Mouse (Mus musculus) midbrain, embryonic 16.5 days (tissue): ENCODE measurements around the gene Nt5c1a. TPM values are rescaled to one million over a fixed set of nuclear protein-coding genes. Genes with fewer than 3 reads are reported as not detected.

Experiments
- ATAC-seq: fragments of 200-750 bp; cut with Nextera tagmentation; 2 replicates; pipeline ENCODE4 v1.8.0; 2017; ENCODE audit warnings: moderate TSS enrichment
- H3K27ac ChIP-seq: fragments of 300-500 bp; sonication (generic); 2 replicates; pipeline ENCODE4 v1.5.1; 2014; ENCODE audit warnings: mild to moderate bottlenecking, low read length, mixed read lengths
- H3K27me3 ChIP-seq: fragments of 300-500 bp; sonication (generic); 2 replicates; pipeline ENCODE4 v1.6.1; 2014; ENCODE audit warnings: low read depth, low read length, mixed read lengths; ENCODE audit not compliant: control insufficient read depth, insufficient read depth
- H3K36me3 ChIP-seq: fragments of 300-500 bp; sonication (generic); 2 replicates; pipeline ENCODE4 v1.6.1; 2014; ENCODE audit warnings: mild to moderate bottlenecking, low read length, moderate library complexity, mixed read lengths; ENCODE audit not compliant: control insufficient read depth, insufficient read depth
- H3K4me1 ChIP-seq: fragments of 300-500 bp; sonication (generic); 2 replicates; pipeline ENCODE4 v1.6.1; 2014; ENCODE audit warnings: mild to moderate bottlenecking, low read length, mixed read lengths; ENCODE audit not compliant: control insufficient read depth, insufficient read depth
- H3K4me2 ChIP-seq: fragments of 300-500 bp; sonication (generic); 2 replicates; pipeline ENCODE4 v1.6.1; 2014; ENCODE audit warnings: mild to moderate bottlenecking, low read length, mixed read lengths
- H3K4me3 ChIP-seq: fragments of 300-500 bp; sonication (generic); 2 replicates; pipeline ENCODE4 v1.5.1; 2014; ENCODE audit warnings: low read depth, mild to moderate bottlenecking, low read length, moderate library complexity, mixed read lengths
- H3K9ac ChIP-seq: fragments of 300-500 bp; sonication (generic); 2 replicates; pipeline ENCODE4 v1.6.1; 2014; ENCODE audit warnings: low read depth, low read length, mixed read lengths
- H3K9me3 ChIP-seq: fragments of 300-500 bp; sonication (generic); replicated peaks from 2 replicates; pipeline ENCODE4 v1.6.1; 2014; ENCODE audit warnings: mild to moderate bottlenecking, low read length, mixed read lengths; ENCODE audit not compliant: control insufficient read depth, poor library complexity, severe bottlenecking
- WGBS: fragments of 180-500 bp; shearing (Covaris S2); extraction: QIAGEN DNeasy Blood & Tissue Kit; methylation state at CpG from one replicate; pipeline ENCODE4 v1.1.7; 2014; 5-methylcytosine and 5-hydroxymethylcytosine counted together
- polyA plus RNA-seq: library from polyadenylated mRNA; unstranded; fragments of >200 nt; fragmentation: Nextera tagmentation; extraction: Ambion mirVana; gene quantifications from 2 replicates; pipeline ENCODE4 v1.2.1, GENCODE M21; 2015

Nt5c1a gene
- polyA plus RNA-seq, 1 experiment from 2014 or later, result 0.15 TPM

- no peak overlapping the region for H3K4me3 ChIP-seq
- peak; percentile 62 for ATAC-seq
- no peak overlapping the region for H3K4me2 ChIP-seq
- no peaks in the 10 kb centered on the region for H3K36me3 ChIP-seq
- no peaks in the 10 kb centered on the region; the same call in 1 of the 2 replicates for H3K27me3 ChIP-seq
- H3K9ac ChIP-seq, result no peak overlapping the region
- H3K27ac ChIP-seq, result no peak overlapping the region
- H3K9me3 ChIP-seq, result no peaks in the 10 kb centered on the region
- H3K4me1 ChIP-seq, result peaks cover 9% of the 10 kb centered on the region
- 75% methylated on average over 15 of the region's 15 CpGs for WGBS
Observed at GRCm38 (mm10) chr4:123219720-123220357, 18.5 kb downstream of the Nt5c1a start.

- Histone ChIP-seq H3K27ac (no peak overlapping the region), H3K36me3 (no peaks in the 10 kb centered on the region), H3K9ac (no peak overlapping the region), H3K9me3 (no peaks in the 10 kb centered on the region), H3K4me2 (no peak overlapping the region), H3K4me1 (peaks cover under 1% of the 10 kb centered on the region), H3K27me3 (no peaks in the 10 kb centered on the region; the same call in 1 of the 2 replicates), H3K4me3 (no peak overlapping the region)
- no peak for ATAC-seq
- WGBS, result 87% methylated on average over 4 of the region's 4 CpGs
Observed at GRCm38 (mm10) chr4:123220637-123221036, 19.3 kb downstream of the Nt5c1a start.

- no peak for ATAC-seq
- Histone ChIP-seq H3K27ac (no peak overlapping the region), H3K9me3 (no peaks in the 10 kb centered on the region), H3K9ac (no peak overlapping the region), H3K27me3 (no peaks in the 10 kb centered on the region; the same call in 1 of the 2 replicates), H3K36me3 (no peaks in the 10 kb centered on the region), H3K4me3 (no peak overlapping the region), H3K4me2 (no peak overlapping the region), H3K4me1 (no peaks in the 10 kb centered on the region)
- 35% methylated on average over 3 of the region's 3 CpGs for WGBS
Observed at GRCm38 (mm10) chr4:123223309-123223708, 22.0 kb downstream of the Nt5c1a start.

- Histone ChIP-seq H3K4me2 (no peak overlapping the region), H3K36me3 (no peaks in the 10 kb centered on the region), H3K4me1 (no peaks in the 10 kb centered on the region), H3K4me3 (no peak overlapping the region), H3K27me3 (no peaks in the 10 kb centered on the region), H3K9ac (no peak overlapping the region), H3K27ac (no peak overlapping the region), H3K9me3 (no peaks in the 10 kb centered on the region)
- no peak for ATAC-seq
- WGBS, result 80% methylated on average over 10 of the region's 10 CpGs
Observed at GRCm38 (mm10) chr4:123225718-123226403, 24.6 kb downstream of the Nt5c1a start.

- H3K27me3 ChIP-seq, result 0 out of 2 replicates have a peak, but pooled peaks cover 2% of the 10 kb centered on the region
- no peak overlapping the region for H3K27ac ChIP-seq
- H3K9me3 ChIP-seq, result no peaks in the 10 kb centered on the region
- no peaks in the 10 kb centered on the region for H3K36me3 ChIP-seq
- H3K4me1 ChIP-seq, result no peaks in the 10 kb centered on the region
- H3K4me2 ChIP-seq, result no peak overlapping the region
- H3K9ac ChIP-seq, result no peak overlapping the region
- no peak overlapping the region for H3K4me3 ChIP-seq
- ATAC-seq, result no peak
- 52% methylated on average over 4 of the region's 4 CpGs for WGBS
Observed at GRCm38 (mm10) chr4:123227707-123228106, 26.4 kb downstream of the Nt5c1a start.

GRCm38 (mm10) chr4:123228270-123228669 lies 27.0 kb downstream of the Nt5c1a start:
- no peak overlapping the region for H3K9ac ChIP-seq
- no peak overlapping the region for H3K4me3 ChIP-seq
- no peak for ATAC-seq
- no peaks in the 10 kb centered on the region for H3K36me3 ChIP-seq
- H3K27me3 ChIP-seq, result peaks cover 8% of the 10 kb centered on the region; the same call in 1 of the 2 replicates
- whole genome bisulfite sequencing, result 54% methylated on average over 2 of the region's 2 CpGs
- H3K4me2 ChIP-seq, result no peak overlapping the region
- no peaks in the 10 kb centered on the region for H3K9me3 ChIP-seq
- no peak overlapping the region for H3K27ac ChIP-seq
- H3K4me1 ChIP-seq, result no peaks in the 10 kb centered on the region

- Histone ChIP-seq H3K9me3 (no peaks in the 10 kb centered on the region), H3K27ac (no peak overlapping the region), H3K4me1 (peaks cover 5% of the 10 kb centered on the region), H3K27me3 (peaks cover 17% of the 10 kb centered on the region), H3K4me3 (no peak overlapping the region), H3K4me2 (no peak overlapping the region), H3K36me3 (no peaks in the 10 kb centered on the region), H3K9ac (no peak overlapping the region)
- WGBS, result 86% methylated on average over 11 of the region's 11 CpGs
- no peak for ATAC-seq
Observed at GRCm38 (mm10) chr4:123229166-123229565, 27.9 kb downstream of the Nt5c1a start.

GRCm38 (mm10) chr4:123232841-123233240 lies 31.5 kb downstream of the Nt5c1a start:
- no peak overlapping the region for H3K4me3 ChIP-seq
- no peak overlapping the region for H3K4me2 ChIP-seq
- no peaks in the 10 kb centered on the region for H3K9me3 ChIP-seq
- no peak for ATAC-seq
- H3K9ac ChIP-seq, result no peak overlapping the region
- no peak overlapping the region for H3K27ac ChIP-seq
- H3K4me1 ChIP-seq, result peaks cover 5% of the 10 kb centered on the region
- H3K36me3 ChIP-seq, result no peaks in the 10 kb centered on the region
- 75% methylated on average over 3 of the region's 3 CpGs for WGBS
- H3K27me3 ChIP-seq, result peaks cover 25% of the 10 kb centered on the region

GRCm38 (mm10) chr4:123233492-123234084 lies 32.3 kb downstream of the Nt5c1a start, which contains the start of gene Heyl:
Heyl (plus strand) TSS chr4:123233556.
- no peaks in the 10 kb centered on the region for H3K36me3 ChIP-seq
- no peaks in the 10 kb centered on the region for H3K9me3 ChIP-seq
- H3K4me2 ChIP-seq, result peak within 1 kb of the TSS; percentile 58
- WGBS, result 4% methylated on average over 52 of the region's 52 CpGs
- ATAC-seq, result no peak
- peaks cover 5% of the 10 kb centered on the region for H3K4me1 ChIP-seq
- no peak within 1 kb of the TSS for H3K27ac ChIP-seq
- peak within 1 kb of the TSS; percentile 32 for H3K4me3 ChIP-seq
- peaks cover 29% of the 10 kb centered on the region for H3K27me3 ChIP-seq
- peak within 1 kb of the TSS; percentile 31 for H3K9ac ChIP-seq
